Mouse (Mus musculus) MEL (cell line): Measurements from ENCODE around the gene Rapgef2. TPM values are rescaled to one million over a fixed set of nuclear protein-coding genes. Genes with fewer than 3 reads are reported as not detected.

Experiments used
- DNase-seq: peaks from one replicate; pipeline ENCODE4 v3.0.0; 2011; ENCODE audit warnings: low read depth, low spot score
- H3K27ac ChIP-seq: 2 replicates; pipeline ENCODE4 v1.5.1; 2012; ENCODE audit warnings: low read depth, mild to moderate bottlenecking, control low read depth, low read length, moderate library complexity; ENCODE audit not compliant: control insufficient read depth
- H3K27me3 ChIP-seq, 2 experiments: fragments of 150-350 bp in 1 of 2; sonication (generic) in 1 of 2; 2 replicates each; pipeline ENCODE4 v1.6.1; 2012; ENCODE audit warnings: low read length in 2 of 2, mild to moderate bottlenecking in 2 of 2, improper control_type of control experiment in 1 of 2, moderate library complexity in 1 of 2; ENCODE audit not compliant: insufficient read depth in 2 of 2, control insufficient read depth in 1 of 2
- H3K36me3 ChIP-seq, 2 experiments: 2 replicates each; pipeline ENCODE4 v1.6.1; 2012 to 2014; ENCODE audit warnings: low read length in 2 of 2, improper control_type of control experiment in 1 of 2, inconsistent platforms in 1 of 2, mild to moderate bottlenecking in 1 of 2; ENCODE audit not compliant: insufficient read depth in 2 of 2, control insufficient read depth in 1 of 2
- H3K4me1 ChIP-seq, 2 experiments: fragments of 150-350 bp in 1 of 2; sonication (generic) in 1 of 2; 2 replicates each; pipeline ENCODE4 v1.6.1; 2012; ENCODE audit warnings: low read length in 2 of 2, improper control_type of control experiment in 1 of 2, mild to moderate bottlenecking in 1 of 2; ENCODE audit not compliant: insufficient read depth in 2 of 2, control insufficient read depth in 1 of 2
- H3K4me3 ChIP-seq, 2 experiments: fragments of 150-350 bp in 1 of 2; sonication (generic) in 1 of 2; 2 replicates each; pipeline ENCODE4 v1.5.1; 2012; ENCODE audit warnings: low read depth in 2 of 2, low read length in 2 of 2, mild to moderate bottlenecking in 2 of 2, moderate library complexity in 2 of 2, control low read depth in 1 of 2, improper control_type of control experiment in 1 of 2; ENCODE audit not compliant: control insufficient read depth in 1 of 2, insufficient read depth in 1 of 2
- H3K79me2 ChIP-seq: 2 replicates; pipeline ENCODE4 v1.6.1; 2012; ENCODE audit warnings: mild to moderate bottlenecking, low read length, moderate library complexity; ENCODE audit not compliant: control insufficient read depth, poor library complexity, insufficient read depth
- H3K9ac ChIP-seq: 2 replicates; pipeline ENCODE4 v1.6.1; 2012; ENCODE audit warnings: low read depth, mild to moderate bottlenecking, control low read depth, low read length, moderate library complexity; ENCODE audit not compliant: control insufficient read depth, poor library complexity, severe bottlenecking
- H3K9me3 ChIP-seq: fragments of 150-350 bp; sonication (generic); replicated peaks from 2 replicates; pipeline ENCODE4 v1.6.1; 2012; ENCODE audit warnings: mild to moderate bottlenecking, low read length, improper control_type of control experiment, moderate library complexity; ENCODE audit not compliant: insufficient read depth
- BHLHE40 ChIP-seq: IDR thresholded peaks from 2 replicates; pipeline ENCODE4 v1.6.1; 2012; ENCODE audit warnings: low read depth, mild to moderate bottlenecking, inconsistent platforms, low read length, improper control_type of control experiment, borderline replicate concordance
- CHD1 ChIP-seq: IDR thresholded peaks from 2 replicates; pipeline ENCODE4 v1.6.1; 2012; ENCODE audit warnings: low read depth, mild to moderate bottlenecking, inconsistent platforms, low read length, improper control_type of control experiment
- CHD2 ChIP-seq: IDR thresholded peaks from 2 replicates; pipeline ENCODE4 v1.6.1; 2011; ENCODE audit warnings: low read length, improper control_type of control experiment
- CTCF ChIP-seq, 3 experiments: IDR thresholded peaks in 2 of 3; conservative IDR thresholded peaks in 1 of 3; 2 replicates each; pipeline ENCODE4 v1.5.1; 2011 to 2012; ENCODE audit warnings: low read length in 3 of 3, low read depth in 2 of 3, mild to moderate bottlenecking in 2 of 3, improper control_type of control experiment in 1 of 3, inconsistent platforms in 1 of 3, mixed read lengths in 1 of 3, moderate library complexity in 1 of 3; ENCODE audit not compliant: control insufficient read depth in 1 of 3, insufficient read depth in 1 of 3, poor library complexity in 1 of 3, severe bottlenecking in 1 of 3
- ELF1 ChIP-seq: IDR thresholded peaks from 2 replicates; pipeline ENCODE4 v1.6.1; 2014; ENCODE audit warnings: low read depth, mild to moderate bottlenecking, inconsistent platforms, low read length, improper control_type of control experiment, moderate library complexity
- ETS1 ChIP-seq: IDR thresholded peaks from 2 replicates; pipeline ENCODE4 v1.6.1; 2012; ENCODE audit warnings: low read depth, mild to moderate bottlenecking, inconsistent platforms, low read length, improper control_type of control experiment, moderate library complexity
- GABPA ChIP-seq: IDR thresholded peaks from 2 replicates; pipeline ENCODE4 v1.6.1; 2012; ENCODE audit warnings: low read depth, mild to moderate bottlenecking, inconsistent platforms, low read length, improper control_type of control experiment, moderate library complexity
- GATA1 ChIP-seq: IDR thresholded peaks from 2 replicates; pipeline ENCODE4 v1.6.1; 2011; ENCODE audit warnings: low read depth, low read length, improper control_type of control experiment
- HCFC1 ChIP-seq: IDR thresholded peaks from 2 replicates; pipeline ENCODE4 v1.6.1; 2012; ENCODE audit warnings: low read depth, mild to moderate bottlenecking, inconsistent platforms, low read length, improper control_type of control experiment, moderate library complexity
- JUND ChIP-seq: IDR thresholded peaks from 2 replicates; pipeline ENCODE4 v1.6.1; 2011; ENCODE audit warnings: low read depth, mild to moderate bottlenecking, improper control_type of control experiment, low read length
- KAT2A ChIP-seq: conservative IDR thresholded peaks from 2 replicates; pipeline ENCODE4 v1.6.1; 2012; ENCODE audit warnings: low read depth, low read length, improper control_type of control experiment, inconsistent platforms
- MAFK ChIP-seq: IDR thresholded peaks from 2 replicates; pipeline ENCODE4 v1.6.1; 2011; ENCODE audit warnings: low read depth, mild to moderate bottlenecking, low read length, improper control_type of control experiment, borderline replicate concordance
- MAX ChIP-seq: IDR thresholded peaks from 2 replicates; pipeline ENCODE4 v1.6.1; 2011; ENCODE audit warnings: low read length, improper control_type of control experiment
- MAZ ChIP-seq: IDR thresholded peaks from 2 replicates; pipeline ENCODE4 v1.6.1; 2012; ENCODE audit warnings: low read depth, mild to moderate bottlenecking, inconsistent platforms, low read length, improper control_type of control experiment
- MEF2A ChIP-seq: IDR thresholded peaks from 2 replicates; pipeline ENCODE4 v1.6.1; 2014; ENCODE audit warnings: low read depth, mild to moderate bottlenecking, inconsistent platforms, low read length, improper control_type of control experiment; ENCODE audit not compliant: poor library complexity, insufficient replicate concordance, severe bottlenecking; ENCODE audit errors: extremely low read depth
- MXI1 ChIP-seq: IDR thresholded peaks from 2 replicates; pipeline ENCODE4 v1.6.1; 2011; ENCODE audit warnings: mild to moderate bottlenecking, low read depth, low read length, improper control_type of control experiment
- MYB ChIP-seq: IDR thresholded peaks from 2 replicates; pipeline ENCODE4 v1.6.1; 2011; ENCODE audit warnings: mild to moderate bottlenecking, low read depth, low read length, improper control_type of control experiment
- MYC ChIP-seq: IDR thresholded peaks from 2 replicates; pipeline ENCODE4 v1.6.1; 2011; ENCODE audit warnings: low read depth, mild to moderate bottlenecking, low read length, improper control_type of control experiment, moderate library complexity
- NELFE ChIP-seq: IDR thresholded peaks from 2 replicates; pipeline ENCODE4 v1.6.1; 2011; ENCODE audit warnings: low read depth, low read length, improper control_type of control experiment
- NRF1 ChIP-seq: IDR thresholded peaks from 2 replicates; pipeline ENCODE4 v1.6.1; 2014; ENCODE audit warnings: low read depth, mild to moderate bottlenecking, inconsistent platforms, low read length, improper control_type of control experiment, moderate library complexity; ENCODE audit not compliant: poor library complexity, insufficient read depth, severe bottlenecking
- POLR2A ChIP-seq, 2 experiments: IDR thresholded peaks; 2 replicates each; pipeline ENCODE4 v1.6.1; 2011 to 2012; ENCODE audit warnings: low read length in 2 of 2, mild to moderate bottlenecking in 2 of 2, control low read depth in 1 of 2, improper control_type of control experiment in 1 of 2, low read depth in 1 of 2, moderate library complexity in 1 of 2; ENCODE audit not compliant: control insufficient read depth in 1 of 2, insufficient read depth in 1 of 2, poor library complexity in 1 of 2
- POLR2AphosphoS2 ChIP-seq: IDR thresholded peaks from 2 replicates; pipeline ENCODE4 v1.6.1; 2011; ENCODE audit warnings: low read length, improper control_type of control experiment
- POLR2AphosphoS5 ChIP-seq: IDR thresholded peaks from 2 replicates; pipeline ENCODE4 v1.6.1; 2012; ENCODE audit warnings: low read depth, borderline replicate concordance, mild to moderate bottlenecking, inconsistent platforms, low read length, moderate library complexity, mixed read lengths
- RAD21 ChIP-seq: IDR thresholded peaks from 2 replicates; pipeline ENCODE4 v1.6.1; 2011; ENCODE audit warnings: mild to moderate bottlenecking, low read depth, low read length, improper control_type of control experiment
- RCOR1 ChIP-seq: IDR thresholded peaks from 2 replicates; pipeline ENCODE4 v1.6.1; 2012; ENCODE audit warnings: low read depth, mild to moderate bottlenecking, inconsistent platforms, low read length, improper control_type of control experiment
- SIN3A ChIP-seq: IDR thresholded peaks from 2 replicates; pipeline ENCODE4 v1.6.1; 2012; ENCODE audit warnings: low read length, improper control_type of control experiment, inconsistent platforms
- SMC3 ChIP-seq: IDR thresholded peaks from 2 replicates; pipeline ENCODE4 v1.6.1; 2011; ENCODE audit warnings: low read depth, low read length, improper control_type of control experiment
- TAL1 ChIP-seq: IDR thresholded peaks from 2 replicates; pipeline ENCODE4 v1.6.1; 2012; ENCODE audit warnings: mild to moderate bottlenecking, inconsistent platforms, low read length, moderate library complexity, mixed read lengths
- TBP ChIP-seq: IDR thresholded peaks from 2 replicates; pipeline ENCODE4 v1.8.0; 2011; ENCODE audit warnings: low read depth, low read length, improper control_type of control experiment
- TCF12 ChIP-seq: IDR thresholded peaks from 2 replicates; pipeline ENCODE4 v1.6.1; 2014; ENCODE audit warnings: low read depth, mild to moderate bottlenecking, inconsistent platforms, low read length, improper control_type of control experiment, moderate library complexity
- UBTF ChIP-seq: IDR thresholded peaks from 2 replicates; pipeline ENCODE4 v1.6.1; 2012; ENCODE audit warnings: low read depth, mild to moderate bottlenecking, inconsistent platforms, low read length, improper control_type of control experiment, moderate library complexity, borderline replicate concordance; ENCODE audit not compliant: insufficient read depth
- USF1 ChIP-seq: IDR thresholded peaks from 2 replicates; pipeline ENCODE4 v1.6.1; 2014; ENCODE audit warnings: low read depth, mild to moderate bottlenecking, inconsistent platforms, low read length, improper control_type of control experiment, moderate library complexity
- ZC3H11A ChIP-seq: IDR thresholded peaks from 2 replicates; pipeline ENCODE4 v1.6.1; 2012; ENCODE audit warnings: low read depth, mild to moderate bottlenecking, inconsistent platforms, low read length, improper control_type of control experiment
- ZKSCAN1 ChIP-seq: IDR thresholded peaks from 2 replicates; pipeline ENCODE4 v1.6.1; 2012; ENCODE audit warnings: low read depth, mild to moderate bottlenecking, inconsistent platforms, low read length, improper control_type of control experiment, moderate library complexity
- ZMIZ1 ChIP-seq: IDR thresholded peaks from 2 replicates; pipeline ENCODE4 v1.6.1; 2012; ENCODE audit warnings: low read depth, mild to moderate bottlenecking, inconsistent platforms, low read length, improper control_type of control experiment, moderate library complexity
- ZNF384 ChIP-seq: IDR thresholded peaks from 2 replicates; pipeline ENCODE4 v1.6.1; 2012; ENCODE audit warnings: low read depth, mild to moderate bottlenecking, inconsistent platforms, low read length, improper control_type of control experiment
- polyA plus RNA-seq, 2 experiments: library from polyadenylated mRNA; stranded (reverse) in 1 of 2; unstranded in 1 of 2; fragments of >175 nt in 1 of 2; fragments of >200 nt in 1 of 2; gene quantifications; 2 replicates each; pipeline versions ENCODE4 v1.2.1 to v1.2.4; 2012; ENCODE audit warnings: low replicate concordance in 2 of 2, low read depth in 1 of 2; ENCODE audit not compliant: insufficient read length in 2 of 2, insufficient read depth in 1 of 2, missing spikeins in 1 of 2
- total RNA-seq: library from RNA; depleted of rRNA; stranded (reverse); fragments of 300-350 nt; gene quantifications from 2 replicates; pipeline ENCODE4 v1.2.3, GENCODE M21; 2012

Gene Rapgef2
- total and polyA plus RNA-seq, 3 experiments: 4.2 to 4.6 TPM; not detected in 1

GRCm38 (mm10) chr3:79073541-79074244, 212.6 kb downstream of the Rapgef2 start:
- peaks cover 0 to 20% of the 10 kb centered on the region in 2 experiments; a peak in 3 of 4 replicates for H3K36me3 ChIP-seq
- H3K9me3 ChIP-seq: no peaks in the 10 kb centered on the region
- no peak overlapping the region for H3K9ac ChIP-seq
- H3K4me3 ChIP-seq: peak overlapping the region in 1 of 2 experiments; percentile 12; a peak in 1 of 4 replicates
- H3K27ac ChIP-seq: peak overlapping the region; percentile 46; the same call in 1 of the 2 replicates
- no peaks in the 10 kb centered on the region for H3K79me2 ChIP-seq
- H3K4me1 ChIP-seq: peaks cover 5 to 19% of the 10 kb centered on the region in 2 experiments
- H3K27me3 ChIP-seq: no peaks in the 10 kb centered on the region
- DNase-seq: peak; percentile 85
- TF ChIP-seq RCOR1: peak; percentile 95
- TF ChIP-seq TBP: 0 out of 2 replicates have a peak, but pooled peaks have one; percentile 20
- no peak for TF ChIP-seq MYC
- no peak for TF ChIP-seq GABPA
- TF ChIP-seq ZKSCAN1: no peak
- TF ChIP-seq CHD2: no peak
- no peak for TF ChIP-seq UBTF
- TF ChIP-seq KAT2A: no peak
- TF ChIP-seq MAX: 0 out of 2 replicates have a peak, but pooled peaks have one; percentile 31
- TF ChIP-seq GATA1: peak; percentile 96
- TF ChIP-seq MAFK: peak; percentile 90; the same call in 1 of the 2 replicates
- no peak for TF ChIP-seq ELF1
- TF ChIP-seq SMC3: 0 out of 2 replicates have a peak, but pooled peaks have one; percentile 7
- TF ChIP-seq ZMIZ1: no peak
- peak; percentile 86 for TF ChIP-seq SIN3A
- no peak for TF ChIP-seq CHD1
- TF ChIP-seq MXI1: peak; percentile 74
- TF ChIP-seq HCFC1: no peak
- peak; percentile 82 for TF ChIP-seq TAL1
- no peak for TF ChIP-seq USF1
- TF ChIP-seq ETS1: peak; percentile 95
- TF ChIP-seq CTCF (IDR thresholded peaks at IDR 0.05 in 2 of 3, conservative IDR thresholded peaks at IDR 0.05 in 1 of 3; ENCODE audit: control insufficient read depth in 1 of 3, insufficient read depth in 1 of 3, low read depth in 2 of 3, low read length in 3 of 3, poor library complexity in 1 of 3, severe bottlenecking in 1 of 3): no peak
- no peak for TF ChIP-seq POLR2AphosphoS5
- TF ChIP-seq NELFE: no peak
- peak; percentile 78 for TF ChIP-seq BHLHE40
- TF ChIP-seq POLR2A (IDR thresholded peaks at IDR 0.05; ENCODE audit: control insufficient read depth in 1 of 2, insufficient read depth in 1 of 2, low read depth in 1 of 2, low read length in 2 of 2, poor library complexity in 1 of 2): no peak
- TF ChIP-seq POLR2AphosphoS2: no peak
- peak; percentile 76; the same call in 1 of the 2 replicates for TF ChIP-seq MYB
- no peak for TF ChIP-seq ZC3H11A
- TF ChIP-seq NRF1: no peak
- no peak for TF ChIP-seq JUND
- no peak for TF ChIP-seq MEF2A
- 0 out of 2 replicates have a peak, but pooled peaks have one; percentile 36 for TF ChIP-seq ZNF384
- TF ChIP-seq RAD21: no peak
- 0 out of 2 replicates have a peak, but pooled peaks have one; percentile 2 for TF ChIP-seq MAZ
- TF ChIP-seq TCF12: peak; percentile 97
